Comparison of ENCODE assay signal across 31 mouse cellular contexts in genomic region chr15:30714823-30715222, GRCm38 (mm10).
"Had no signal": no experiment of that assay in that cellular context is flagged by ENCODE, and none has a peak within 500 bp of the region (broad histone marks: within the 10 kb centered on the region; RNA-seq: fewer than 3 reads in every experiment).

No protein-coding gene starts in this region.

- H3K27me3 ChIP-seq: heart, embryonic 12.5 days; heart, embryonic 13.5 days; heart, embryonic 15.5 days; hindbrain, embryonic 12.5 days; hindbrain, embryonic 13.5 days; hindbrain, embryonic 15.5 days; intestine, embryonic 15.5 days; kidney, embryonic 15.5 days had no signal

- H3K9ac ChIP-seq: heart, embryonic 12.5 days; heart, embryonic 13.5 days; heart, embryonic 15.5 days; hindbrain, embryonic 12.5 days; hindbrain, embryonic 13.5 days; hindbrain, embryonic 14.5 days; hindbrain, embryonic 15.5 days; intestine, embryonic 15.5 days; kidney, embryonic 15.5 days had no signal

- DNase-seq: heart, postnatal 10 days; heart, postnatal 14 days; heart, postnatal 36 days; heart, postnatal 4 days; kidney, adult 11 months; kidney, adult 18-20 months; kidney, adult 2 months; kidney, adult 8-10 months; kidney, adult 9 months; kidney, postnatal 10 days; kidney, postnatal 14 days; kidney, postnatal 25 days; kidney, postnatal 36 days; kidney, postnatal 4 days; layer of hippocampus, adult 9-11 months; layer of hippocampus, postnatal 36 days had no signal

- H3K4me1 ChIP-seq: heart, embryonic 12.5 days; heart, embryonic 13.5 days; heart, embryonic 15.5 days; hindbrain, embryonic 12.5 days; intestine, embryonic 15.5 days; kidney, embryonic 15.5 days had no signal

- H3K4me2 ChIP-seq: heart, embryonic 11.5 days; heart, embryonic 12.5 days; heart, embryonic 13.5 days; heart, embryonic 15.5 days; hindbrain, embryonic 12.5 days; hindbrain, embryonic 13.5 days; hindbrain, embryonic 14.5 days; hindbrain, embryonic 15.5 days; intestine, embryonic 15.5 days; kidney, embryonic 15.5 days had no signal

- H3K27ac ChIP-seq: heart, embryonic 13.5 days; heart, embryonic 15.5 days; hindbrain, embryonic 10.5 days; hindbrain, embryonic 12.5 days; hindbrain, embryonic 13.5 days; hindbrain, embryonic 14.5 days; hindbrain, embryonic 15.5 days; hindbrain, postnatal 0 days; intestine, embryonic 15.5 days; kidney, embryonic 15.5 days; kidney, postnatal 0 days; layer of hippocampus, adult 2 months; left cerebral cortex, adult 2 months had no signal

- H3K9me3 ChIP-seq: heart, embryonic 12.5 days; heart, embryonic 13.5 days; heart, embryonic 15.5 days; hindbrain, embryonic 10.5 days; hindbrain, embryonic 12.5 days; hindbrain, embryonic 13.5 days; hindbrain, embryonic 15.5 days; intestine, embryonic 15.5 days; kidney, embryonic 15.5 days had no signal

- H3K36me3 ChIP-seq: heart, embryonic 12.5 days; heart, embryonic 13.5 days; heart, embryonic 15.5 days; hindbrain, embryonic 10.5 days; hindbrain, embryonic 12.5 days; hindbrain, embryonic 13.5 days; hindbrain, embryonic 15.5 days; intestine, embryonic 15.5 days; kidney, embryonic 15.5 days had no signal

- H3K4me3 ChIP-seq: heart, embryonic 12.5 days; heart, embryonic 13.5 days; heart, embryonic 15.5 days; hindbrain, embryonic 10.5 days; hindbrain, embryonic 12.5 days; hindbrain, embryonic 13.5 days; hindbrain, embryonic 15.5 days; intestine, embryonic 15.5 days; kidney, embryonic 15.5 days; layer of hippocampus, adult 2 months; left cerebral cortex, adult 2 months had no signal
